Mouse (Mus musculus) forelimb bud, embryonic 11.5 days (tissue): ENCODE measurements at regions not wholly inside any gene's neighbourhood (a gene's known extent, or its start where the extent isn't known, plus 50 kb on each side); places are given as distances from the start of the nearest gene placed in this dataset.
A peak's percentile ranks its signal among the peaks of the same experiment; 100 is the strongest.

ENCODE experiments used
- DNase-seq: peaks from one replicate; pipeline ENCODE4 v3.0.0-alpha.2; 2012; ENCODE audit warnings: low read depth, low spot score

- DNase-seq, result no peak
Observed at GRCm38 (mm10) chr7:95082248-95082647, 1088.8 kb upstream of the Tenm4 start.

- DNase-seq, result no peak
Observed at GRCm38 (mm10) chr7:95084328-95084727, 1086.7 kb upstream of the Tenm4 start.

GRCm38 (mm10) chr7:95091360-95091759, 1079.7 kb upstream of the Tenm4 start:
- DNase-seq, result peak; percentile 10

- DNase-seq, result no peak
Observed at GRCm38 (mm10) chr7:95129020-95129419, 1042.0 kb upstream of the Tenm4 start.

GRCm38 (mm10) chr7:95133038-95133437, 1038.0 kb upstream of the Tenm4 start:
- no peak for DNase-seq

GRCm38 (mm10) chr7:95134062-95134625, 1036.9 kb upstream of the Tenm4 start:
- peak; percentile 19 for DNase-seq

GRCm38 (mm10) chr7:95141778-95142177, 1029.3 kb upstream of the Tenm4 start:
- DNase-seq, result no peak

- no peak for DNase-seq
Observed at GRCm38 (mm10) chr7:95143037-95143436, 1028.0 kb upstream of the Tenm4 start.
